Mouse (Mus musculus) limb, embryonic 10.5 days (tissue): ENCODE results near the gene Morc1. TPM values are rescaled to one million over a fixed set of nuclear protein-coding genes. Genes with fewer than 3 reads are reported as not detected.

Source experiments
- DNase-seq: peaks from one replicate; pipeline ENCODE4 v3.0.0-alpha.2; 2017; ENCODE audit warnings: low spot score
- H3K27ac ChIP-seq: fragments of 300-500 bp; sonication (generic); 2 replicates; pipeline ENCODE4 v1.5.1; 2016; ENCODE audit warnings: mild to moderate bottlenecking
- H3K27me3 ChIP-seq: fragments of 300-500 bp; sonication (generic); 2 replicates; pipeline ENCODE4 v1.6.1; 2016; ENCODE audit warnings: low read depth, mild to moderate bottlenecking; ENCODE audit not compliant: poor library complexity, severe bottlenecking
- H3K36me3 ChIP-seq: fragments of 300-500 bp; sonication (generic); 2 replicates; pipeline ENCODE4 v1.6.1; 2016; ENCODE audit warnings: mild to moderate bottlenecking, moderate library complexity
- H3K4me1 ChIP-seq: fragments of 300-500 bp; sonication (generic); 2 replicates; pipeline ENCODE4 v1.6.1; 2016
- H3K4me3 ChIP-seq: fragments of 300-500 bp; sonication (generic); 2 replicates; pipeline ENCODE4 v1.5.1; 2016; ENCODE audit warnings: mild to moderate bottlenecking, moderate library complexity
- H3K9me3 ChIP-seq: fragments of 300-500 bp; sonication (generic); replicated peaks from 2 replicates; pipeline ENCODE4 v1.6.1; 2016; ENCODE audit warnings: mild to moderate bottlenecking
- WGBS: fragments of 180-500 bp; shearing (Covaris S2); methylation state at CpG from one replicate; pipeline ENCODE4 v1.1.7; 2016; 5-methylcytosine and 5-hydroxymethylcytosine counted together
- polyA plus RNA-seq: library from polyadenylated mRNA; unstranded; fragments of >200 nt; fragmentation: Nextera tagmentation; extraction: Ambion mirVana; gene quantifications from 2 replicates; pipeline ENCODE4 v1.2.1, GENCODE M21; 2016

Morc1 gene
- polyA plus RNA-seq, 1 experiment from 2014 or later: not detected

GRCm38 (mm10) chr16:48422501-48422900 lies 8.5 kb upstream of the Morc1 start:
- H3K27me3 ChIP-seq: no peaks in the 10 kb centered on the region
- DNase-seq: no peak
- no peak overlapping the region for H3K4me3 ChIP-seq
- no peak overlapping the region for H3K27ac ChIP-seq
- H3K4me1 ChIP-seq: no peaks in the 10 kb centered on the region
- 45% methylated on average over 2 of the region's 2 CpGs for WGBS
- no peaks in the 10 kb centered on the region for H3K9me3 ChIP-seq
- no peaks in the 10 kb centered on the region for H3K36me3 ChIP-seq

GRCm38 (mm10) chr16:48424069-48424468 lies 7.0 kb upstream of the Morc1 start:
- 95% methylated on average over 4 of the region's 4 CpGs for WGBS
- Histone ChIP-seq H3K27ac (no peak overlapping the region), H3K4me1 (no peaks in the 10 kb centered on the region), H3K4me3 (no peak overlapping the region), H3K9me3 (no peaks in the 10 kb centered on the region), H3K27me3 (no peaks in the 10 kb centered on the region), H3K36me3 (no peaks in the 10 kb centered on the region)
- no peak for DNase-seq

GRCm38 (mm10) chr16:48429427-48429826 lies 1.6 kb upstream of the Morc1 start:
- Histone ChIP-seq H3K27ac (no peak overlapping the region), H3K27me3 (no peaks in the 10 kb centered on the region), H3K4me1 (no peaks in the 10 kb centered on the region), H3K4me3 (no peak overlapping the region), H3K9me3 (no peaks in the 10 kb centered on the region), H3K36me3 (no peaks in the 10 kb centered on the region)
- no peak for DNase-seq
- 44% methylated on average over 1 of the region's 1 CpGs for WGBS

GRCm38 (mm10) chr16:48435454-48435853 lies 4.4 kb downstream of the Morc1 start:
- DNase-seq: no peak
- H3K27me3 ChIP-seq: no peaks in the 10 kb centered on the region
- no peak overlapping the region for H3K4me3 ChIP-seq
- 24% methylated on average over 1 of the region's 1 CpGs for WGBS
- H3K27ac ChIP-seq: no peak overlapping the region
- no peaks in the 10 kb centered on the region for H3K36me3 ChIP-seq
- no peaks in the 10 kb centered on the region for H3K4me1 ChIP-seq
- no peaks in the 10 kb centered on the region for H3K9me3 ChIP-seq

GRCm38 (mm10) chr16:48437476-48437875 lies 6.4 kb downstream of the Morc1 start:
- H3K36me3 ChIP-seq: no peaks in the 10 kb centered on the region
- no peaks in the 10 kb centered on the region for H3K27me3 ChIP-seq
- no peak overlapping the region for H3K27ac ChIP-seq
- DNase-seq: no peak
- H3K4me3 ChIP-seq: no peak overlapping the region
- H3K9me3 ChIP-seq: no peaks in the 10 kb centered on the region
- no peaks in the 10 kb centered on the region for H3K4me1 ChIP-seq

GRCm38 (mm10) chr16:48444589-48444988 lies 13.6 kb downstream of the Morc1 start:
- Histone ChIP-seq H3K27me3 (no peaks in the 10 kb centered on the region), H3K27ac (no peak overlapping the region), H3K4me1 (no peaks in the 10 kb centered on the region), H3K36me3 (no peaks in the 10 kb centered on the region), H3K9me3 (no peaks in the 10 kb centered on the region), H3K4me3 (no peak overlapping the region)
- no peak for DNase-seq
- WGBS: 87% methylated on average over 5 of the region's 5 CpGs

- Histone ChIP-seq H3K27me3 (no peaks in the 10 kb centered on the region), H3K27ac (no peak overlapping the region), H3K36me3 (no peaks in the 10 kb centered on the region), H3K9me3 (no peaks in the 10 kb centered on the region), H3K4me3 (no peak overlapping the region), H3K4me1 (no peaks in the 10 kb centered on the region)
- DNase-seq: no peak
- WGBS: 80% methylated on average over 8 of the region's 8 CpGs
Observed at GRCm38 (mm10) chr16:48446161-48446925, 15.3 kb downstream of the Morc1 start.

- WGBS: 48% methylated on average over 3 of the region's 3 CpGs
Observed at GRCm38 (mm10) chr16:48453264-48453663, 22.2 kb downstream of the Morc1 start.

GRCm38 (mm10) chr16:48473396-48473795 lies 42.4 kb downstream of the Morc1 start:
- H3K4me3 ChIP-seq: no peak overlapping the region
- WGBS: 88% methylated on average over 10 of the region's 10 CpGs
- no peak overlapping the region for H3K27ac ChIP-seq
- H3K27me3 ChIP-seq: no peaks in the 10 kb centered on the region
- H3K36me3 ChIP-seq: no peaks in the 10 kb centered on the region
- no peak for DNase-seq
- no peaks in the 10 kb centered on the region for H3K9me3 ChIP-seq
- no peaks in the 10 kb centered on the region for H3K4me1 ChIP-seq

More at GRCm38 (mm10) chr16:48453264-48453663, 22.2 kb downstream of the Morc1 start:
- H3K4me3 ChIP-seq: no peak overlapping the region
- no peak for DNase-seq
- no peak overlapping the region for H3K27ac ChIP-seq
- H3K4me1 ChIP-seq: no peaks in the 10 kb centered on the region
- H3K27me3 ChIP-seq: no peaks in the 10 kb centered on the region
- no peaks in the 10 kb centered on the region for H3K36me3 ChIP-seq
- no peaks in the 10 kb centered on the region for H3K9me3 ChIP-seq

- Histone ChIP-seq H3K27me3 (no peaks in the 10 kb centered on the region), H3K9me3 (no peaks in the 10 kb centered on the region), H3K27ac (no peak overlapping the region), H3K4me3 (no peak overlapping the region), H3K36me3 (no peaks in the 10 kb centered on the region), H3K4me1 (no peaks in the 10 kb centered on the region)
- no peak for DNase-seq
- 61% methylated on average over 4 of the region's 4 CpGs for WGBS
Observed at GRCm38 (mm10) chr16:48474896-48475802, 44.1 kb downstream of the Morc1 start.

- H3K36me3 ChIP-seq: no peaks in the 10 kb centered on the region
- 81% methylated on average over 8 of the region's 8 CpGs for WGBS
- H3K27ac ChIP-seq: no peak overlapping the region
- H3K27me3 ChIP-seq: no peaks in the 10 kb centered on the region
- H3K9me3 ChIP-seq: no peaks in the 10 kb centered on the region
- no peaks in the 10 kb centered on the region for H3K4me1 ChIP-seq
- H3K4me3 ChIP-seq: no peak overlapping the region
- no peak for DNase-seq
Observed at GRCm38 (mm10) chr16:48479266-48479848, 48.3 kb downstream of the Morc1 start.

- DNase-seq: no peak
- H3K4me1 ChIP-seq: no peaks in the 10 kb centered on the region
- H3K9me3 ChIP-seq: no peaks in the 10 kb centered on the region
- no peak overlapping the region for H3K4me3 ChIP-seq
- H3K27ac ChIP-seq: no peak overlapping the region
- no peaks in the 10 kb centered on the region for H3K36me3 ChIP-seq
- no peaks in the 10 kb centered on the region for H3K27me3 ChIP-seq
- 93% methylated on average over 5 of the region's 5 CpGs for WGBS
Observed at GRCm38 (mm10) chr16:48516776-48517499, 85.9 kb downstream of the Morc1 start.
